Mouse (Mus musculus): ENCODE data around the gene Dcaf4.
A peak's percentile ranks its signal among the peaks of the same experiment; 100 is the strongest.

The Dcaf4 gene

DNA sequence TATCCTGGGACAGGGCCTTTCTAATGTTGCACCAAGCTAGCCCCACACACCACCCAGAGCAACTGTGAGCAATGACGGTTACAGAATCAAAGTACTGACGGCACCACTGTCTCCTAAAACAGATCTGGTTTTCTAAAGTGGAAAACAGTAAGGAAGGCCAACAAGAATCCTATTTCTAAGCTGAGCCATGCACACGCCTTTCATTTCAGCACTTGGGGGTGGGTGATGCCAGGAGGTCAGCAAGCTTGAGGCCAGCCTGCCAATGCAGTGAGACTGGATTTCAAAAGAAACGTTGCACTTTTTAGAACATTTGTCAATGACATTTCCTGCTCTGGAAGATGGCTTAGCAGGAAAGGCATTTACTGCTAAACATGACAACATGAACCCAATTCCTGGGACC lies 33.5 kb downstream of the Dcaf4 start:
- DNase-seq, result no peak

- no peak for DNase-seq
Observed at GRCm38 (mm10) chr12:83555605-83556004, 35.3 kb downstream of the Dcaf4 start.

GRCm38 (mm10) chr12:83558496-83558895 lies 38.2 kb downstream of the Dcaf4 start:
- DNase-seq, result no peak

DNA sequence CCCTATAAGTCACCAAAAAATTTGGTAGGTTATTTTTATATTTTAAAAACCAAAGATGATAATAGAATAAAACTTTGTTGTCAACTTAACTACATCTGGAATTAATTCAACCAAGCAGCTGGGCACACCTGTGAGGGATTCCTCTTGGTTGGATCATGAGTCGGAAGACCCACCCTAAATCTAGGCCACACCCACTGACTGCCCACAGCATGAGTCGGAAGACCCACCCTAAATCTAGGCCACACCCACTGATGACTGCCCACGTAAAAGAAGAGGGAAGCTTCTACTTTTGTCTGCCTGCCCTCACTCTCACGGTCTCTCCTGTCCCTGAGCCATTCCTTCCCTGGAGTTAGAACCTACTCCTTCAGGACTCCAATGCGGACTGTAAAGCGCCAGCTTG lies 39.9 kb downstream of the Dcaf4 start:
- no peak for DNase-seq

DNA sequence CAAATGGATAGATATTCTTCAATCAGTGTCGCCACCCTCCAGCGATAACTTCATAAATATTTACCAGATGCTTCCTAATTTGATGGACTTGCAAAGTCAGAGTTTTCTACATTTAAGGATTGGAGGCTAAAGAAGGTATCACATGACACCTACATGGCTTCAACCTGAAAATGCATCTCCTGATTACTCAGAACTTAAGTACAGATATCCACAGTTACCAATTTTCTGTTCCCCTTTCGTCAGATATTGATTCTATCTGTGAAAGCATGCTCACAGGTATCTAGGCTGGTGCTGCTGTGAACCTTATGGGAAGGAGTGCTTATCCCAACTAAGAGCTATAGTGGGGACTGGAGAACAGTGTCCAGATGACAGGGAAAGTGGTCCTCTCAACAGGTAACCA lies 42.3 kb downstream of the Dcaf4 start:
- no peak for DNase-seq

GRCm38 (mm10) chr12:83569866-83570265 lies 49.6 kb downstream of the Dcaf4 start:
- DNase-seq, result no peak

DNA sequence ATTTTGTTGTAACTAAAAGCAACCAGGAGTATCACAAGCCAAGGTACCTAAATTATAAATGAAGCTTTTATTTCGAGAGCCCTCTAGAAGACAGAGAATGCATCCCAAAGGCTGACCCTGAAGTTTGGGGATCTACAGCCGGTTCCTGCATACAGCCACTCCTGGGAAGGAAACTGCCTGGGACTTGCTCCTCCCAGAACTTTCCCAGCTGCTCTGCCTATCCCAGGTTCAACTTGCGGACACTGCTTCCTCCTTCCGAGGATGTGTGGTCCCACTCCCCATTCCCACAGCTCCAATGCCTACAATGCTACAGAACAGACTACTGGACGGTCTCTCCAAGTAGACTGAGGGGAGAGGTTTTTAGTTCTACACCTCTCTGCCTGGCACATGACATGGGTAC lies 52.5 kb downstream of the Dcaf4 start:
- DNase-seq, result no peak

GRCm38 (mm10) chr12:83577445-83577844 lies 57.2 kb downstream of the Dcaf4 start:
- no peak for DNase-seq

GRCm38 (mm10) chr12:83578356-83578755 lies 58.1 kb downstream of the Dcaf4 start:
- no peak for DNase-seq

DNA sequence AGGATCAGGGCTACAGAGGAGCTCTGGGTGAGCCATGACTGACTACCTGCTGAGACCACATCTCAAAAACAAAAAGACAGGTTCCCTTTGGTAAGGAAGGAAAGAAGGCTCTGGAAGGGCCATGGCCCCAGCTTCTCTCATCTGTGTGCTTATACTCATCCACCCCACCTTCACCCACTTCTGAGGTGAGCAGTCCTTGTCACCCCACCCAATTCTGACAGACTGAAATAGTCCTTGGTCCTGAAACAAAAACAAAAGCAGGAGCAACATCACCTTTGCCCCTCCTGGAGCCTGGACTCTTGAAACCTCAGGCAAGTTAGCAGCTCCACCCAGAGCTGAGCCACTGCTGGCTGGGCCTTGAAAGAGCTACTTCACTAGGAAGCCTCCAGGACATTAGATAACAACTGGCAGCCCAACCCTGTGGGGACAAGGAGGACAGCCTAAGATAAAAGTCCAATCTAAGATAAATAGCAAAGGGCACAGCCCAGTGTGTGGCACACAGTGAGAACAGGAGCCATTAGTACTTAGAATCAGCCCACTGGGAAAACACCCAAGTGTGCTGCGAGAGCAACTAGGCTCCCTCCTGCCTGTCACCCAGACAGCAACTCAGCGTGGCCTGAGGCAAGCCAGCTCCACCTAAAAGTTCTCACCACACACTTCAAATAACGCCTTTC lies 58.8 kb downstream of the Dcaf4 start:
- DNase-seq, result peak; percentile 66 to 85

DNA sequence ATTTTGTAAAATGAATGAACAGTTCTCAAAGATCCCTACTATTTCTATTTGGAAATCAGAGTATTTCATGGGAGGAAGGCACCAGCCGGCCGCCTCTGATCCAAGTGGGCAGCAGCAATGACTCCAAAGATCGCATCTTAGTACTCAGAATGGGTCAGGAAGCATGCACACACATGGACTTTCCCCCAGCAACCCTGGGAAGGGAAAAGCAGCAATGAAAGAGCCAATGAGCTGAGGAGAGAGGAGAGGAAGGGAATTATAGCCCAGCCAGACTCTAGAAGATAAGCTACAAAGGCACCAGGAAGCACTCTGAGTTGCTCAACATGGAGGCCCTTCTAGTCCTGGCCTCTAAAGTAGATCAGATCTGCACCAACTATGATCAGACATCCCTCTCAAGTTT lies 60.0 kb downstream of the Dcaf4 start:
- DNase-seq, result peak; percentile 59 to 71

DNA sequence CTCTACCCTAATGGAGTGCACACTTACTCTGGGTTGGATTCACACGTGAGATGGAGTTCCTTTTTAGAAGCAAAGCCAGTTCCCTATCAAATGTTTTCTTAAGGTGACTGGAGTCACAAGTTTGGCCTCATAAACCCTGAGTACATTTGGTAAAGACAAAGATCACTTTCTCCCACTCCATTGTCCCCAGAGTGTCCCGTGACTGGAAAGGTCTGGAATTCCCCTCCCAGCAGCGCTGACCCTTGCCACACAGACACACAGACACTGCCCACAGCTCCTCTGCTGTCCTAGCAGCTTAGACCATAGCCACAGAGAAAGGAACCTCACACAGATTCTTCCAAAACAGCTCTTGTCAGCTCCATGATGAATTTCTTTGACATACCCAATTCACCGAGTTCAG lies 61.8 kb downstream of the Dcaf4 start:
- peak; percentile 63 to 66 for DNase-seq

DNA sequence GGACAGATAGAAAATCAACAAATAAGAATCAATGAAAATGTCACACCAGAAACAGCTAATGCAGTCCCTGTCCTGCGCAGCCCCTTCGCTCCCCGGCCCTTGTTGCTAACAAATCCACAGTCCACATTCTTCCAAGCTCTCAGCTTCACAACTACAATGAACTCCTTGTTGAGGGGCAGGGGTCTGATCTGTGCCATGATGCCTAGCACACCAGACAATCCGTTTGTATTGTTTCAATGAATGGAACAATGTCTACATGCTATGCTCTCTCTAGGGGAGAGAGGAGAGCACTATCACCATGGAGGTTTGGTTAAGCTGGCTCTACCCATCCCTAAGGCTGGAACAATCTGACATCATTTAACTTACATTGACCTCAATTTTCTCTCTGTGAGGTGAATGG lies 62.5 kb downstream of the Dcaf4 start:
- no peak for DNase-seq

- peak; percentile 19 to 23 for DNase-seq
Observed at GRCm38 (mm10) chr12:83586628-83587027, 66.4 kb downstream of the Dcaf4 start.
